Mouse (Mus musculus) CH12.LX (cell line): ENCODE data around the gene Ifi203.
"Not testable (repeated sequence)": the region's sequence is repeated elsewhere in the genome, so short reads cannot be mapped to it uniquely, and the experiment has no call there.

Source experiments
- CTCF ChIP-seq, 2 experiments: IDR thresholded peaks in 1 of 2; conservative IDR thresholded peaks in 1 of 2; 2 replicates each; pipeline ENCODE4 v1.5.1; 2011 to 2012; ENCODE audit warnings: low read depth in 2 of 2, low read length in 2 of 2, improper control_type of control experiment in 1 of 2, inconsistent platforms in 1 of 2, mild to moderate bottlenecking in 1 of 2, moderate library complexity in 1 of 2
- MAX ChIP-seq: IDR thresholded peaks from 2 replicates; pipeline ENCODE4 v1.6.1; 2011; ENCODE audit warnings: low read length, improper control_type of control experiment
- POLR2A ChIP-seq: IDR thresholded peaks from 2 replicates; pipeline ENCODE4 v1.6.1; 2011; ENCODE audit warnings: low read depth, mild to moderate bottlenecking, improper control_type of control experiment, low read length
- TCF12 ChIP-seq: IDR thresholded peaks from 2 replicates; pipeline ENCODE4 v1.6.1; 2014; ENCODE audit warnings: low read depth, mild to moderate bottlenecking, inconsistent platforms, low read length, improper control_type of control experiment

DNA sequence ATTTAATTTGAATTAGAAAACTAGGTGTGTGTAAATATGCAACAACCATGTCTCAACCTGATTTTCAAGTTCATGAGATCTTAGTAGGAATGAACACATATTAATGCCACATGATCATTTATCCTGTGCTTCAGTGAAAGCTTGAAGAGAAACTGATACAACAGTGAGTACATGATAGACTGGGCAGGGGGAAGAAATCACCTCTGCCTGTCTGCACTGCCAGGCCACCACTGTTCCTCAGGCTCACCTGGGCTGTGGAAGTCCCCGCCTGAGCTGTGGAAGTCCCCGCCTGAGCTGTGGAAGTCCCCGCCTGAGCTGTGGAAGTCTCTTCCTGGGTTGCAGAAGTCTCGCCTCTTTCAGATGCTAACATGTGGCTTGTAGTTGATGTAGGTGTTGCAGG lies 36.6 kb downstream of the Ifi203 start:
- not testable (repeated sequence) for TF ChIP-seq POLR2A; CTCF (conservative IDR thresholded peaks at IDR 0.05 in 1 of 2, IDR thresholded peaks at IDR 0.05 in 1 of 2; ENCODE audit: low read depth in 2 of 2, low read length in 2 of 2); MAX
- peak; percentile 54; the same call in 1 of the 2 replicates for TF ChIP-seq TCF12
